Mouse (Mus musculus): Measurements from ENCODE around the gene Pip4k2c. TPM values are rescaled to one million over a fixed set of nuclear protein-coding genes. Genes with fewer than 3 reads are reported as not detected.

Gene Pip4k2c
- polyA plus RNA-seq, 1 experiment from 2014 or later: 33.0 TPM

DNA sequence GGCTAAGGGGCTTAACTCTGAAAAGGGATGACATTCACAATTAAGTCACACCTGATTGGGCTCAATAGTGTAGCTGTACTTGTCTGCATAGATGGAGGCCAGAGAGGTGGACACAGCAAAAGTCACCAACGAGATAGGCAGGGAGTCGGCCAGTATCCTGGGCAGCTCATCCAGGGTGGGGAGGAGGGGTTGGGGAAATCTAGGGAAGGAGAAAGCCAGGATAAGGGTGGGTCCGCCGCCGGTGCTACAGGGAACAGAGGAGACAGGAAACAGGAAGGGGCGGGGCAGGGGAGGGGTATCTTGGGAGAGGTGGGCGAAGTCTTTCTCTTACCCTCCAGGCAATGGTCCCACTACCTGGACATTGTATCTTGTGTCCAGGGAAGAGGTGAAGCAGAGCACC lies 34.6 kb downstream of the Pip4k2c start:
- no peak overlapping the region for H3K27ac ChIP-seq
- no peak overlapping the region for H3K4me3 ChIP-seq (ENCODE audit: inconsistent target)
- H3K79me2 ChIP-seq (ENCODE audit: inconsistent target): no peaks in the 10 kb centered on the region
- WGBS (ENCODE audit: missing documents): 7% methylated on average over 7 of the region's 7 CpGs
- peaks cover 4% of the 10 kb centered on the region for H3K36me3 ChIP-seq (ENCODE audit: inconsistent target)

DNA sequence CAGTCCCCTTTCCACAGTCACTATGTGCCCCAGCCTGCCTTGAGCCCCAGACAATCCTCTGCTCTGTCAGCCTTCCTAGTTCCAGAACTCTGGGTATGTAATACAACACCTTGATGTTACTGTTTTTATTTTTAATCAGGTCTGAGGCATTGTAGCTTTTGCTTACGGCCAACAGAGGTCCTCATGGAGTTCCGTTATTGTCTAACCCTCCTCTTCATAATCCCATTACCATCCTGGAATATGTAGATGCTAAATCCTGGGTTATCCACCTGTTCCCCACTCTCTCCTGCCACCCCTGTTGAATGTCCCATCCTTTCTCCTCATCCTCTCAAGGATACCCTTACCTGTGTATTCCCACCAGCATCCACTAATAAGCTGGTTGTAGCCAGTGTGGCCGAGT lies 35.2 kb downstream of the Pip4k2c start:
- Histone ChIP-seq H3K27ac (no peak overlapping the region), H3K36me3 (ENCODE audit: inconsistent target) (peaks cover 7% of the 10 kb centered on the region), H3K79me2 (ENCODE audit: inconsistent target) (no peaks in the 10 kb centered on the region), H3K4me3 (ENCODE audit: inconsistent target) (no peak overlapping the region)
- WGBS (ENCODE audit: missing documents): 28% methylated on average over 3 of the region's 3 CpGs

- 86% methylated on average over 7 of the region's 7 CpGs for WGBS (ENCODE audit: missing documents)
- Histone ChIP-seq H3K36me3 (ENCODE audit: inconsistent target) (peaks cover 7% of the 10 kb centered on the region), H3K27ac (no peak overlapping the region), H3K79me2 (ENCODE audit: inconsistent target) (no peaks in the 10 kb centered on the region), H3K4me3 (ENCODE audit: inconsistent target) (no peak overlapping the region)
Observed at GRCm38 (mm10) chr10:127174170-127174569, 37.2 kb downstream of the Pip4k2c start.

GRCm38 (mm10) chr10:127173148-127174065 lies 38.0 kb downstream of the Pip4k2c start:
- peaks cover 7% of the 10 kb centered on the region for H3K36me3 ChIP-seq (ENCODE audit: inconsistent target)
- no peaks in the 10 kb centered on the region; the same call in 1 of the 2 replicates for H3K79me2 ChIP-seq (ENCODE audit: inconsistent target)
- WGBS (ENCODE audit: missing documents): 82% methylated on average over 16 of the region's 16 CpGs
- H3K27ac ChIP-seq: no peak overlapping the region
- H3K4me3 ChIP-seq (ENCODE audit: inconsistent target): no peak overlapping the region

GRCm38 (mm10) chr10:127171631-127172200 lies 39.7 kb downstream of the Pip4k2c start:
- Histone ChIP-seq H3K79me2 (ENCODE audit: inconsistent target) (peaks cover 16% of the 10 kb centered on the region), H3K27ac (no peak overlapping the region), H3K4me3 (ENCODE audit: inconsistent target) (no peak overlapping the region), H3K36me3 (ENCODE audit: inconsistent target) (peaks cover 7% of the 10 kb centered on the region)
- WGBS (ENCODE audit: missing documents): 95% methylated on average over 15 of the region's 15 CpGs

- no peak overlapping the region for H3K4me3 ChIP-seq (ENCODE audit: inconsistent target)
- H3K27ac ChIP-seq: no peak overlapping the region
- 7% methylated on average over 26 of the region's 29 CpGs for WGBS (ENCODE audit: missing documents)
- peaks cover 22% of the 10 kb centered on the region for H3K79me2 ChIP-seq (ENCODE audit: inconsistent target)
- peaks cover 7% of the 10 kb centered on the region for H3K36me3 ChIP-seq (ENCODE audit: inconsistent target)
Observed at GRCm38 (mm10) chr10:127170837-127171272, 40.5 kb downstream of the Pip4k2c start.

DNA sequence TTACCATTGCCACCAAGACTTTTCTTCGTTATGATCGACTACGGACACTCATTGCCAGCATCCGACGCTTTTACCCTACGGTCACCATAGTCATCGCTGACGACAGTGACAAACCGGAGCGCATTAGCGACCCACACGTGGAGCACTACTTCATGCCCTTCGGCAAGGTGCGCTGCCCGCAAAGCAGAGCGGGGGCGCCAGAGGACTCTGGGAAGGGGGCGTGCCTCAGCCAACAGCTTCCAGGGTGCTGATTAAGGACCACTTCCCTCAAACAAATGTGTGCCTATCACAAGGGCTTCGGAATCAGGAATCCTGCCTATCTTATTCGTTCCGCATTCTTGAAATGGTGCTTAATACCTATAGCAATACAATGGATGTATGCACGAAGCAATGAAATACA lies 41.4 kb downstream of the Pip4k2c start:
- Histone ChIP-seq H3K4me3 (ENCODE audit: inconsistent target) (no peak overlapping the region), H3K36me3 (ENCODE audit: inconsistent target) (peaks cover 7% of the 10 kb centered on the region), H3K79me2 (ENCODE audit: inconsistent target) (peaks cover 22% of the 10 kb centered on the region), H3K27ac (no peak overlapping the region)
- WGBS (ENCODE audit: missing documents): 84% methylated on average over 22 of the region's 22 CpGs

GRCm38 (mm10) chr10:127167614-127168192 lies 43.7 kb downstream of the Pip4k2c start:
- 63% methylated on average over 10 of the region's 10 CpGs for WGBS (ENCODE audit: missing documents)

DNA sequence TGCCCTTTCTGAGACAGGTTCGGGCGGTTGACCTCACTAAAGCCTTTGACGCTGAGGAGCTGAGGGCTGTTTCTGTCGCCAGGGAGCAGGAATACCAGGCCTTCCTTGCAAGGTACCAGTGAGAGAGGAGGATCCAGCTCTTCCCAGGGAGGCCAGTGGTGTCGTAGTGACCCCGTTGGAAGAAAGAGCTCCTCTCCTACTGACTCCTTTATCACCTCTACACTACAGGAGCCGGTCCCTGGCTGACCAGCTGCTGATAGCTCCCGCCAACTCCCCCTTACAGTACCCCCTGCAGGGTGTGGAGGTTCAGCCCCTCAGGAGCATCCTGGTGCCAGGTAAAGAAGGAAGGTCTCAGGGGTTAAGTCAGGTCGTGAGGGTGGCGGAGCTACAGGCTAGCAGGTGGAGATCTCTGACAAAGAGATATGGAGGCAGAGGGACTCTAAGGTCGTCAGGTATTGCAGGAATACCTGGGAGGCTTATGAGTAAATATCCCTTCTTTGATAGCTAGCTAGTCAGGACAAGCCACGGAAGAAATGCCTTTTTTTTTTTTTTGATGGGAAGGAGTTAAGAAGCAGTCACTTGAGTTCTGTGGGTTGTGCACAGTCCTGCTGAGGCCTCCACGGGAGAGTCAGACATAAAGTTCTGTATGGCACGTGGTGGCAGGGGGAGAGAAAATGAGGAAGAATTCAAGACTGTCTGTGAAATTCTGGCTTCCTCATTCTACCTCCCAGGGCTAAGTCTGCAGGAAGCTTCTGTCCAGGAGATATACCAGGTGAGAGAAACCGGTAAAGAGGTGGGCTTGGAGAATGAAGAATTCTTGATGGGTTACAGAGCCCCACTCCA lies 44.4 kb downstream of the Pip4k2c start:
- Histone ChIP-seq H3K27ac (no peak overlapping the region), H3K36me3 (ENCODE audit: inconsistent target) (peaks cover 5% of the 10 kb centered on the region), H3K79me2 (ENCODE audit: inconsistent target) (peaks cover 22% of the 10 kb centered on the region), H3K4me3 (ENCODE audit: inconsistent target) (peak overlapping the region; percentile 39)
- WGBS (ENCODE audit: missing documents): 34% methylated on average over 15 of the region's 15 CpGs

More at GRCm38 (mm10) chr10:127167614-127168192, 43.7 kb downstream of the Pip4k2c start:
- no peak overlapping the region for H3K4me3 ChIP-seq (ENCODE audit: inconsistent target)
- peaks cover 22% of the 10 kb centered on the region for H3K79me2 ChIP-seq (ENCODE audit: inconsistent target)
- H3K27ac ChIP-seq: no peak overlapping the region
- H3K36me3 ChIP-seq (ENCODE audit: inconsistent target): peaks cover 7% of the 10 kb centered on the region

GRCm38 (mm10) chr10:127166404-127166715 lies 45.0 kb downstream of the Pip4k2c start:
- peak overlapping the region; percentile 28; the same call in 1 of the 2 replicates for H3K27ac ChIP-seq
- H3K4me3 ChIP-seq (ENCODE audit: inconsistent target): peak overlapping the region; percentile 39
- whole genome bisulfite sequencing (ENCODE audit: missing documents): 35% methylated on average over 11 of the region's 11 CpGs
- no peaks in the 10 kb centered on the region; the same call in 1 of the 2 replicates for H3K36me3 ChIP-seq (ENCODE audit: inconsistent target)
- peaks cover 22% of the 10 kb centered on the region for H3K79me2 ChIP-seq (ENCODE audit: inconsistent target)

DNA sequence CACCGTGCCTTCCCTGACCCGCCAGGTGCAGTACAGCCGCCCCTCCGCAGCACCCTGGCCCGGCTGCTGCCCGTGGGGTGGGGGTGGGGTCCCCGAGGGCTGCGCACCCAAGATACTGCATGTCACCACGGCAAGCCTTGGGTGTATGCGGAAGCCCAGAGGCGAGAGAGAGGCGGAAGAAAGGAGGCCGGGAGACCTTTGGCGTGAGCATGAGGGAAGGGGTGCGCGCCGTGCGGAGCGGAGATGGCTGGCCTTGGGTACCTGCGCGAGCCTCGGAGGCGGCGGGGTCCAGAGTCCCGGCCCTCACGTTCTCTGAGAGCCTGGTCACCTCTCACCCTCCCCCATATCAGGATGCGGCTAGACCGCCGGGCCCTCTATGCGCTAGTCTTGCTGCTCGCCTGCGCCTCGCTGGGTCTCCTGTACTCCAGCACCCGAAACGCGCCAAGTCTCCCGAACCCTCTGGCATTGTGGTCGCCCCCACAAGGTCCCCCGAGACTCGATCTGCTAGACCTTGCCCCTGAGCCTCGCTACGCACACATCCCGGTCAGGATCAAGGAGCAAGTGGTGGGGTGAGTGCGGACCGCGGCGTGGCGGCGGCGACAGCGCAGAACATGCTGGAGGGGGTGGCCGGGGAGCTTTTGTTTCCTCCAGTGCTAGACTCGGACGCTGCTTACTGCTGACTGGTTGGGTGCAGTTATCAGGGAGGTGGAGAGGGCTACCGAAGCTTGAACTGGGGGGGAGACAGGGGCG lies 45.6 kb downstream of the Pip4k2c start:
- Histone ChIP-seq H3K27ac (peak overlapping the region; percentile 28; the same call in 1 of the 2 replicates), H3K79me2 (ENCODE audit: inconsistent target) (peaks cover 22% of the 10 kb centered on the region), H3K4me3 (ENCODE audit: inconsistent target) (peak overlapping the region; percentile 39), H3K36me3 (ENCODE audit: inconsistent target) (no peaks in the 10 kb centered on the region)
- under 1% methylated on average over 55 of the region's 56 CpGs for WGBS (ENCODE audit: missing documents)

- Histone ChIP-seq H3K36me3 (ENCODE audit: inconsistent target) (no peaks in the 10 kb centered on the region), H3K27ac (no peak overlapping the region), H3K79me2 (ENCODE audit: inconsistent target) (peaks cover 22% of the 10 kb centered on the region), H3K4me3 (ENCODE audit: inconsistent target) (no peak overlapping the region)
- under 1% methylated on average over 35 of the region's 42 CpGs for WGBS (ENCODE audit: missing documents)
Observed at GRCm38 (mm10) chr10:127165354-127165653, 46.1 kb downstream of the Pip4k2c start.

DNA sequence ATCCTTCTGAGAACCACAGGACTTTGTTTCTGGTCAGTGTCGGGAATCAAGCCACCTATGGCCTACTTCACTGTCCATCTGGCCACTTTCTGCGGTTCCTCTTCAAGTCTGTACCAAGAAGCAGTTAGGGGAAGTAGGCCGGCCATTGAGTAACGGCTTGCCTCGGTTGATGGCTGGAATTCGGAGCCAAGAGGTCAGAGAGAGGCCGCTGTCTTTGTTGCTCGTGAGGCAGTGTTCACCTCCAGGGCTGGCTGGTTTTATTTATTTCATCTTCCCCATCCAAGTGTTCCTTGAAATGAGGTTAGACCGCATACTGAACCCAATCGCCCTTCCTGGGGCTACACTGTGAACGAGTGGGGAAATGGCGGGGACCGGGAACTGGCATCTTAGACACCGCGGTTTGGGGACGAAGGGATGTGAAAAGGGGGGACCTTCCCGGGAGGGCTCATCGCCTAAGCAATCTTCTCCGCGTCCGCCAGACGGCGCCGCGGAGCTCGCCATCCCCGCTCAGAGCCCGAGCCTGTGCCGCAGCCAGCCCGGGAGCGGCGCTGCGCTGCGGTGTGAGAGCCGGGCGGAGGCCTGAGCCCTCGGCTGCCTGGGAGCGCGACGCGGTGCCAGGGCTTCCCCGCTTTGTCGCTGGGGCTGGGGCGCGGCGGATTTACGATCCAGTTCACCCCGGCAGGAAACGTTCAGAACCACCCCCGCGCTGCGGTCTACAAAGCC lies 46.6 kb downstream of the Pip4k2c start, which contains the start of gene B4galnt1:
Gene B4galnt1 (plus strand): TSS at position 595 of the 723 bp plus-strand sequence.
- H3K36me3 ChIP-seq (ENCODE audit: inconsistent target): no peaks in the 10 kb centered on the region
- peaks cover 22% of the 10 kb centered on the region for H3K79me2 ChIP-seq (ENCODE audit: inconsistent target)
- WGBS (ENCODE audit: missing documents): 2% methylated on average over 42 of the region's 52 CpGs
- peak within 1 kb of the TSS; percentile 78 for H3K27ac ChIP-seq
- H3K4me3 ChIP-seq (ENCODE audit: inconsistent target): peak within 1 kb of the TSS; percentile 39
